Mouse (Mus musculus): ENCODE results near the gene Fam47c.

Fam47c gene

DNA sequence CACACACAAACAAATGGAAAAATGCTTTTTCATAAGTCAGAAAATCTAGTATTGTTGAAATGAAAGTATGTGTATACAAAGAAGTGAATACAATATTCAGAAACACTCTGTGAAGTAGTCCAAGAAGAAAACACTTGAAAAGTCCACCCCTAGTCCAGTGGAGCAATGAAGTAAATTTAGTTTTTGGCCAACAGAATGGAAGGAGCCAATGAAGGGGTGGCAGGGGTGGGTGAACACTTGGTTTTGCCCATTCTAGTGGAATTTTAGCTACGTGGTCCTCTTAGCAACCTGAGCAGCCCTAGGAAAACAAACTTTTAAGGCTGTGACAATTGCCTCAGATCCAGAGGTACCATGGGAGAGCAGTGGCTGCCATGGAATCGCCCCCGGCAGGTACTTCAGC lies at the start of gene Fam47c:
Gene Fam47c (plus strand): TSS at position 301 of the 400 bp plus-strand sequence.
- no peak for DNase-seq (ENCODE audit: low spot score in 2 of 2)

DNA sequence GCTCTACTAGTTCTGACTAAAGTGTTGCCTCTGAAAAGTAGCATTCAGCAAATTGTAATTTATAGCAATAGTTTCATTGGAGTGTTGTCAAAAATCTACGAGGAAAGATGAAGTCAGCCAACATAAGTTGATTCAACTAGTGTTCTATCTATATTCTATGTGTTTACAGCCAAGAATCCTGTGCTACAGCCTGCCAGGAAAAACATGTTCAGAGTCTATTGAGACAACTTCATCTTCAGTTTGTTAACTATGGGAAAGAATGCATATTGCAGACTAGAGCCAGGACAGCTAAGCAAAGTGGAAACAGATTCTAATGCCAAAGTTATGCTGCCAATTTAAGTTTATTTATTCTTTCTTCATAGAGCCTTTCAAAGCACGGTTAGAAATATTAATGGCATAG lies 31.8 kb downstream of the Fam47c start:
- no peak for DNase-seq (ENCODE audit: low spot score in 2 of 2)

DNA sequence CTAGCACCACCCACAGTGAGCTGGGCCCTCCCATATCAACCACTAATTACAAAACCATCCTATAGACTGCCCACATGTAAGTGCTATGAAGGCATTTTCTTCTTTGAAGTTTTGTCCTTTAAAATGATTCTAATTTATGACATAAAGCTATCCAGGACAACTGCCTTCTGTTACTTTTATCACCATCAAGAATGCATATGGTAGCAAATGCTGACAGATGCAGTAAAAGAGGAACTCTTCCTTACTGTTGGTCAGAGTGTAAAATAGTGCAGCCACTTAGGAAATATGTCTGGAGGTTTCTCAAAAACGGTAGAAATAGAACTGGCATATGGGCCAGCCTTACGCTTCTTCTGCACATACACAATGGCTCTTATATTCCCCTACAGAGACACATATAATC lies 39.5 kb downstream of the Fam47c start:
- no peak for DNase-seq (ENCODE audit: low spot score in 2 of 2)
